Mouse (Mus musculus) right cerebral cortex, postnatal 4 days (tissue): ENCODE data around the gene Setd3.
"Not testable (repeated sequence)": the region's sequence is repeated elsewhere in the genome, so short reads cannot be mapped to it uniquely, and the experiment has no call there.

Experiments
- DNase-seq: peaks from one replicate; pipeline ENCODE4 v3.0.0-alpha.2; 2022

The Setd3 gene

DNA sequence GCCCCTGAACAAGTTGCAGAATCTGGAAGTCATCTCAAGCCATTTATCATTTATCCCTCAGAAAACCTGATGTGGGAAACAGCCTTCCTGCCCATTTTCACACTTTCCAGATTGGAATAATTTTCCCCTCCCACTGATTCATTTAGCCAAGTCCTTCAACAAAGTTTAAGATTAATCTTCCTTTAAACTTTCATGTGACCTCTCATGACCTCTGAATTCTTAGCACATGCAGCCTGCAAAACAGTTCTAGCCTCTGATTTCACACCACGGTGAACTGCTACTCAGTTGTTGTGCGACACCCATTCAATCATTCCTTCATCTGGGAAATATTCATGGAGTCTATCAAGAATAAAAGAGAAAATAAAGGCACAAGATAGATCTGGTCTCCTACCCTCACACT lies 45.9 kb downstream of the Setd3 start:
- no peak for DNase-seq

DNA sequence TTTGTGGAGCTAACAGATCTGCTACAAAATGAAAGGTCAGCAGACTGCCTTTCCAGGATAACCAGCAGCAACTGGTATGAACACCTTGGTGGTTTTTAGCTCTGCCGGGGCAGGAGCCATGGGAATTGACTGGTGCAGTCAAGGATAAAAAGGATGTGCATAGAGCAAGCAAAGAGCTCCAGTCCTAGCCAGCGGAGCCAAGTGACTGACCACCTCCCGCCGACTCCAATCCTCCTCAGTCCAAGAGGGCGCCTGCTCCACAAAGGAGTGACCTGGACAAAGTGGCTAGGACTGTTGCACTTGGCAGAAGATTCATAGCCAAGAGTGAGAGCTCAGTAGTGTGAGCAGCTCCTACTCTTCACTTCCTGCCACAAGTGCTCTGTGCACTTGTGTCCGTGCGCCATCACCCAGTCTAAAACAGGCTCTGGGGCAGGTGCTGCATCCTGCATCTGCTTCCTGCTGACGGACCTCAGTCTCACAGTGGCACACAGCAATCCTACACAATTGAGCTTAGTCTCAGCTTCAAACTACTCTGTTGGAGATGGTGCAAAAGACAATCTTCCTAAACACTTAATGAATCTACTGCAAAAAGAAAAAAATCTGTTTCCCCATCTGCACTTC lies 46.6 kb downstream of the Setd3 start:
- no peak for DNase-seq

DNA sequence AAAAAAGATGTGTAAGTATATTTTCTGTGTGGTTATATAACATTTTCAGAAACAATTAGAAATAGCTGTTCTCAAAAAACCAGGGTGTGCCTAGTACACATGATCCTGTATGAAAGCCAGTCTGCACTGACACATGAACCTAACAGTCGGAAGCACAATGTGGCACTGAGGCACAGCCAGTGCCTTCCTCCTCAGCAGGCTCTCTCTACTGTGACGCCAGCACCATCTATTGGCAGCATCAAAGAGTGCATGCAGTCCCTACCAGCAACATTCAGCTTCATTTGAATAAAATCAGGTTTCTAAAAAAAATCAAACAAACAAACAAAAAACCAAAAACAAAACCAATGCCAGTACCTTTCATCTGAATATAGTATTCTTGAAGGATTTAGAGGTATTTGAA lies 57.8 kb downstream of the Setd3 start:
- DNase-seq, result peak; percentile 70

DNA sequence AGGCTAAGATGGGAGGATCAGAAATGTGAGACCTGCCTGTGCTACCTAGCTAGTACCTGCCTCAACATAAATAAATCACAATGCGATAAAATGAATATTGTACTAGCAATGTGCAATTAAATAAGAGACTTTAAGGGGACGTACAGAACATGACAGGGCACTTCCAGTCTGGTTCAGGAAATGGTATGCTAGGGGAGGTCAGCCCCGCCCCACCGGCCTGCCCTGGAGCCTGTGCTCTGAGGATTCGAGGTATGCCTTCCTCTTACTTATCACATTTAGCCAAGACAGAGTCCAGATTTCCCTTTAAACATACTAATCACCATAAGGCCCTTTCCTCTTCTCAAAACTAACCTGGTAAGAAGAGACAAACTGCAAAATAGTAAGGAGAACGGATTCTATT lies 58.7 kb downstream of the Setd3 start:
- no peak for DNase-seq

DNA sequence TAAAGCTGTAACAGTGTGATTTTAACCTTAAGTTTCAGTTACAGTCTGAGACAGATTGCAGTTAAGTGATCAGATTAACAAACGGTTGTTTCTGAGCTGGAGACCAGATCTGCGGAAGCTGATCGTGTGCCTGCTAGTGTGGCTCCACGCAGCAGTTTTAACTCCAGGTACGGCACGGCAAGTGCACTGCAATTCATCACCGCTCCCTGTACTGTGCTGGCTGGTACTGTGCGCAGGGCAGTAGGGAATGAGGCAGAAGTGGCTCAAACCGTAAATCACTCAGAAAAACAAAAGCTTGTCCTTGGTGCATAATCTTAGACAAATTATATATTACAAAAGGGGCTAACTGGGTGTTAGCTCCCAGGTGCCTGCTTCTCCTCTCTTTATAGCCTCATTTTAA lies 59.2 kb downstream of the Setd3 start:
- no peak for DNase-seq

DNA sequence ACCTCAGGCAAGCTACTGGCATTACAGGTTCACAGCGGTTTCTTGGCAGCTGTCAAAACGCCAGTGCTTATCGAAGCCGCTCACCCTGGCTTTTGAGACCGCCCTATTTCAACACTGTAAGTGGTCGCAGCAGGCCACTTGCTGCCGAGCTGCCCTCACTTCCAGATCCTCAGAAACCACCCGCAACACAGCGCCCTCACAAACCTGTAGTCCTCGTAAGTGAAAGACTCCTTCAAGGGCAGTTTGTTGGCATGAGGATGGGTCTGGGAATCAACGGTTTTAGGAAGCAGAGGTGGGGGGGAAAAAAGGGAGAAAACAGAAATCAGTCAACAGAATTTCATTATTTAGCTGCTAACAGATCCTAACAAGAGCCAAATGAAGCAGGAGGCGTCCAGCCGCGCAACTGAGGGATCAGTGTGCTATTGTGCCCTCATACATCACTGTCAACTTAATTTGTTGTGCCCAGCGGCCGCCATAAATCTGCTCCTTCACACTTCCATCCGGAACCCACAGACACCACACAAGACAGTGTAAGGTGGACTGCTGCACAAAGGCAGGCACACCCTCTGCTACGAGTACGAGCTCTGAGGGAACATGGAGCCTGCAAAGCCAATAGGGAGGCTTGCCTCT lies 60.1 kb downstream of the Setd3 start:
- DNase-seq, result no peak

GRCm38 (mm10) chr12:108118503-108118901 lies 60.6 kb downstream of the Setd3 start:
- DNase-seq, result no peak

DNA sequence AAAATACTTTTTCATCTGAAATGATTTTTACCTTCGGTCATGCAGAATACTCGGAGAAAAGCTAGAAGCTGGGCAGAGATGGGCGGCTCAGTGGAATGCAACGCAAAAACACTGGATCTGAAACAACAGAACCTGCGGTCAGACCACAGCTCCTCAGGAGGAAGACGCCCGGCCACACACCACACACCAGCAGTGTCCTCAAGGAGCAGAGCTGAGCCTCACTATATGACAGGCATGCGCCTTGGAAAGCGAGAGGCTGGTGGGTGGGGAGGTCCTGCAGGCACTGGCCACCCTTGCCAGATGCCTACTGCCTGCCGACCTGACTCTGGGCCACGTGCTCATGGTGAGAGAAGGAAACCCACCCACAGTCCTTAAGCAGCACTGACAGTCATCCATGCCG lies 67.9 kb downstream of the Setd3 start:
- DNase-seq, result no peak

DNA sequence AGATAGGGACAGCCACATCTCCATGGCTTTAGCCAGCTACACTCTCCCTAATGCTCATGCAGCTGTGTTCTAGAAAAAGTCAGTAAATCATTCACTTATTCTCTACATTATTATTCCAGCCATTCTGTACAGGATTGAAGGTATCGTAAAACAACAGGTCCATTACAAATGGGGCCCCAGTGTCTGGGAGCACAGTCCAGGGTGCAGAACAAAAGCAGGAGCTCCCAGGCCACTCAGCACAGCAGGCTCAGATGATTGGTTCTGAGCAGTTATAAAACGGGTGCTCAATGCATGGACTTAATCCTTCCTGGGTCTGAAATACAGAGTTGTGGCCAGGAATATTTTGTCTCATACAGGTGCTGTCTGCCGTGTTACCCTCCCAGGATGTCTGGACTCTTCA lies 68.4 kb downstream of the Setd3 start:
- no peak for DNase-seq

DNA sequence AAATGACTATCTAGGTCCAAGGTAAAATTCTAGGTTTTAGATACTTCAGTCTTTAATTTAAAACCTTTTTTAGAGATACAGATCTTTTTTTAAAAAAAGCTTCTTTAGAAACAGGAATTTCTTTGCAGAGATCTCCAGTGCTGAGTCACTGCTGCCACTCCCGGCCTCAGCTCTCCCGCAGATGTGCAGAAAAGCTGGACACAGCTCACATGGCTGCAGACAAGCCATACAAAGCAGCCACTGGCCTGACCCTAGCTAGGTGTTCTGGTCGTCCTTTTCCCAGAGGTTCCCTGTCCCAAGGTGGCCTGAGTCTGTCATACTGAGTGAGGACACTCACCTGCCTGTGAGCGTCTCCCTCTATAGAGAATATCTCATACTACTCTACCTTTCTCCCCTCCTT lies 69.4 kb downstream of the Setd3 start:
- DNase-seq, result no peak

- DNase-seq, result not testable (repeated sequence)
Measured at GRCm38 (mm10) chr12:108108591-108108990, 70.5 kb downstream of the Setd3 start.

DNA sequence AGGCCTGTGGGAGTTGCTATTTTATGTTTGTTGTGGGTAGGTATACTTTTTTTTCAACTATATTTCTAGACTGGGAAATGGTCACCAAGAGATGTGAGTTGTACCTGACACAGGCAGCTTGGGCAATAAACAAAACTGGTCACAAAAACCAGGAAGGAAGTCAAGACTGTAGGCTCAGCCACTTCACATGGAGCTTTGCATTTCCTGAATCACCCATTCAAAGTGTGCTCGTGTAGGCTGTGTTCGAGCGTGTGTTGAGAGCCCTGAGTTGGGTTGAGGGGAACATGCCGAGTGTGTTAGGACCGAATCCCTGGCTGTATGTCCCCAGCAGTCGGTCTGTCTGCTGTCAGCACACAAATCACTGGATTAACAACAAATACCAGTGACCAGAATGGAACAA lies 75.8 kb downstream of the Setd3 start:
- no peak for DNase-seq

DNA sequence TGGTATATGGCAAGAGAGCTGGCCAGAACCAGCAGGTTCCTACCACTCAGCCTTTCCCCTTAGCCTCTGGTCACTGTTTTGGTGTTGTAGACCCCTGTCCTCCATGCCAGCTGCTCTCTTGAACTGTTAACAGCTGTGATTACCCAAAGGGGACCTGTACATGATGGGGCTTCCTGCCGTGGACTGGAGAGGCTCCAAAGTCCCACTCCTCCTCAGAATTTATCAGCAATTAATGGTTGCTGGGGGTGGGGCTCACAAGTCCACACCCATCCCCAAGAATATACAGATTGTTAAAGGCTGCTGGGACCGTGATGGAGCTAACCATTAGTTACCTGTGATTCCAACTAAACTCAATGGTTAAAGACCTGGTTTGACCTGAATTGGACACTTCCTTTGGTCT lies 77.0 kb downstream of the Setd3 start:
- DNase-seq, result no peak

GRCm38 (mm10) chr12:108100181-108100580 lies 78.9 kb downstream of the Setd3 start:
- no peak for DNase-seq

GRCm38 (mm10) chr12:108098201-108098980 lies 80.7 kb downstream of the Setd3 start:
- peak; percentile 35 for DNase-seq

GRCm38 (mm10) chr12:108097643-108098042 lies 81.5 kb downstream of the Setd3 start:
- DNase-seq, result no peak

DNA sequence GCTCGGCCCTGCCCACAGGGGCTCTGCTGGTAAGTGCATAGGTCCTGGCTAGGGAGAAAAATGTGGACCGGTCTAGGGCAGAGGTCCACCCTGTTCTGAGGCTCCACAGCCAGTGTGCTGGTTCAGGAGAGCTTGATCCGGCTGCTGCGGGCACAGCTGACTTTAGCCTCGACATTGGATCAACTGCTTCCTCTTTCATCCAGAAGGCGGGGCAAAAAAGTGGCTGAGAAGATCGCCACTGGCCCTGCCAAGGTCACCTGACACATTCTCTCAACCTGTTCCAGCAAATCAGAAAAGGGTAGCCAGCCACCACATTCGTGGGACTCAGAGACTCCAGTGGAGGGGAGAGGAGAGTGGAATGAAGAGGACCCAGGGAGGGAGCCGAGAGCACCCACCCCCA lies 90.9 kb downstream of the Setd3 start:
- DNase-seq, result no peak

GRCm38 (mm10) chr12:108087489-108087888 lies 91.6 kb downstream of the Setd3 start:
- no peak for DNase-seq

GRCm38 (mm10) chr12:108078122-108078752 lies 100.9 kb downstream of the Setd3 start:
- peak; percentile 57 for DNase-seq

DNA sequence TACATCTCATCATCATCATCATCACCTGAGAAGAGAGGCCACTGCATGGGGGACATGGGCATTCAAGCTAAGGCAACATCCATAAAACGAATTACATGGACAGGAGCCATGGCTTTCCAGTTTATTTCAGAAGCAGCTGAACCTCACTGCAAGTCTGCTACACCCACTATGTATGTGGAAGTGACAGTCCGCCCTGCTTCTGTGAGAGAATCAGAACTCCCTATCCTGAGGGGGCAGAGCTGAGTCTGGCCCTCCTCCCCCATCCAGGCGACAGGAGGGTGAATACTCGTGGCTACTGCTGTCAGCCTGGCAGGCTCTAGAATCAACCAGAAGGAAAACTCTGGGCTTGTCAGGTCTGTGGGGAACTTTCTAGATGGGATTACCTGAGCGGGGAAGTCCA lies 106.2 kb downstream of the Setd3 start:
- no peak for DNase-seq

DNA sequence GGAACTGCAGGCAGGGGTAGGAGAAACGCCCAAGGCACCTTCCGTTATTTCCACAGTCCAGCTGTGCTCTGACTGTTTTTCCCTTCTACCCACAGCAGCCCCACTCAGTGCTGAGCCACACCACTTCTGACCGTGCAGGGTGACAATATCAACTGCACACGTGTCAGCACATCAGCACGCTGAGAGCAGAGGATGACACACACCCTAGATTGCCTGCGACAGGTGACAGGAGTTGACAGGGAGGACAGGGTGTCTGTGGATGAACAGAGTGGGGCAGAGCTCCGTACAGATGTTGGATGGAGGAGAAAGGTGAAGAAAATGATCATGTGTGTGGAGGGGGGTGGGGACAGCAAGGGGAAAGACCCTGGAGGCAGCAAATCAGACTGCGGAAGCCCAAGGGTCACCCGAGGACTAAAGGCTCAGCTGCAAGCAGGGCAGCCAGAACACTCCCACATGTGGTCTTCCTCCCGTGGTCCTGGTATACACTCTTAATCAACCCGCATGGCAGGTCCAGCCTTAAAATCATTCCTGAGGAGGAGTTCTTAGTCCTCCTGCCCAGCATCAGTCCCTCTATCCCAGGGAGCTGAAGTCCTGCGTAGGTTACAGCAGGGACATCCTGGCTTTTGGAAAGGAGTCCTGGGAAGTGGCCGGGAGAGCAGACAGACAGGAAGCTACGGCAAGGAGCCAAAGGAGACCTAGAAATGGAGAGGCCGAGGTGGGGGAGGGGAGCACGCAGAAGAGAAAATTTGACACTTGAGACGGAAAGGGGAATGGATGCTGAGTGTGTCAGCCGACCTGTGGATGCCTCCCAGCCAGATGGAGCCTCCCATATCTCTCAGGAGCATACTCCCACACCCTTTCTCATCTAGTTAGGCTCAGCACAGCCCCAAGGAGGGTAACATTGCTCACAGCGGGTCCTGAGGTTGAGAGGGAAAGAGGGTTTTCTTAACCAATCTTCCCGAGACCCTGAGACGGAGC lies 108.1 kb downstream of the Setd3 start:
- no peak for DNase-seq

DNA sequence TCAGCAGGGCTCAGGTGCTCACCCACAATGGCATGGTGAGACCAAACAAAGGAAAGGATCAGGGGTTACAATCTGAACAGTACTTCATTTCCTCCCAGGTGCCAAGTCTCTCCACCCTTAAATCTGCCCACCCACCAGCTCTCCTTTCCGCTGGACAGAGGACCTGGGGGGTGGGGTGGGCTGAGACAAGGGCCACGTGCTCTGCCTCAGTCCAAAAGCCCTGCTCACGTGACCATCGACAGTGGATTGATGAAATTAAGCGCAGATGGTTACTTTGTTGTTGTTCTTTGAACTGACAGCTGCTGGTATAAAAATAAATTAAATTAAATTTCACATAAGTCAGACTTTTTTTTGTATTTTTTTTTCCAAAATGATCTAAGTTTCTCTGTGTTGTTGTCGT lies 109.6 kb downstream of the Setd3 start:
- no peak for DNase-seq
